Mouse (Mus musculus): ENCODE measurements at regions not wholly inside any gene's neighbourhood (a gene's known extent, or its start where the extent isn't known, plus 50 kb on each side); places are given as distances from the start of the nearest gene placed in this dataset.

DNA sequence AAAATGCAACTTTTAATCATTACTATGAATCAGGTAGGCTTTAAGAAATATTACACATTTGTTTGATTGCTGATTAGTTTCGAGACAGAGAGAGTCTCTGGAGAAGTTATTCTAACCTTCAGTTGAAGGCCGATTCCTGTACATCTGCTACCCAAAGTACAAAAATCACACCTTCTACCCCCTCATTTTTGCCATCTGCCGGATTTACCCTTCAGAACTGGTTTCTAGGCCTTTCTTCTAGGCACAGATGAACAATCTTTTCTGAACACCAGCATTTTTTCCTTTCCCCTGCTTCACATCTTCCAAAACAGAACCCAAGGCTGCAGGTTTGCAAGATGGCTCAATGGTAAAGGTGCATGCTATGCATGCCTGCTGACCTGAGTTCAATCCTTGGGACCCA is 72.8 kb upstream of the Eepd1 start:
- ATAC-seq (replicated peaks; ENCODE audit: low FRiP score) (no peak), DNase-seq (ENCODE audit: low spot score) (no peak)
- no peaks in the 10 kb centered on the region for H3K4me1 ChIP-seq (replicated peaks; ENCODE audit: control insufficient read depth, insufficient read depth, low read length)
- no peak overlapping the region for H3K4me3 ChIP-seq (ENCODE audit: low read depth, low read length)
- H3K4me2 ChIP-seq (ENCODE audit: low read depth, low read length, severe bottlenecking), result no peak overlapping the region
- no peak overlapping the region for H3K27ac ChIP-seq (ENCODE audit: low read depth, low read length)
- H3K9ac ChIP-seq (ENCODE audit: low read length), result no peak overlapping the region
- H3K36me3 ChIP-seq (ENCODE audit: control insufficient read depth, insufficient read depth, low read length), result no peaks in the 10 kb centered on the region
- no peaks in the 10 kb centered on the region for H3K9me3 ChIP-seq (ENCODE audit: control insufficient read depth, low read length)
- WGBS, result 87% methylated on average over 3 of the region's 3 CpGs
- H3K27me3 ChIP-seq (ENCODE audit: control insufficient read depth, insufficient read depth, low read length), result no peaks in the 10 kb centered on the region

DNA sequence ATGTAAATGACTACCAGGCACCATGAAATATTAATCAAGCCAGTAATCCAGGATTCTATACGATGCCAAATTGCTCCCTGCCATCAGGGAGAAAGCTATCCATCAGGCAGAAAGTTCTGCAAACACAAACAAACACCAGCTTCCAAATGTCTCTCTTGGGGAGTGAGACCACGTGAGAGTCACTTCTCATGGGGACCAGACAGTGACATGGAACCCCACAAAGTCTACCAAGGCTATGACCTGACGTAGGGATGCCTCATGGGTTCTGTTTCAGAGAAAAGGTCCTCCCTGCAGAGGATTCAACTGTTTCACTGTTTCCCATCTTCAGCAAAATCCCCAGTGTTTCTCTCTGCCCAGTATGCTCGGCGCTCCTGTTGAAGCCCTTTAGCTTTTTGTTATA is 71.6 kb upstream of the Eepd1 start:
- H3K36me3 ChIP-seq (ENCODE audit: control insufficient read depth, insufficient read depth, low read length), result no peaks in the 10 kb centered on the region
- no peaks in the 10 kb centered on the region for H3K4me1 ChIP-seq (replicated peaks; ENCODE audit: control insufficient read depth, insufficient read depth, low read length)
- no peak overlapping the region for H3K4me3 ChIP-seq (ENCODE audit: low read depth, low read length)
- no peaks in the 10 kb centered on the region for H3K27me3 ChIP-seq (ENCODE audit: control insufficient read depth, insufficient read depth, low read length)
- no peak for DNase-seq (ENCODE audit: low spot score)
- H3K27ac ChIP-seq (ENCODE audit: low read depth, low read length), result no peak overlapping the region
- ATAC-seq (replicated peaks; ENCODE audit: low FRiP score), result no peak
- no peaks in the 10 kb centered on the region for H3K9me3 ChIP-seq (ENCODE audit: control insufficient read depth, low read length)
- no peak overlapping the region for H3K4me2 ChIP-seq (ENCODE audit: low read depth, low read length, severe bottlenecking)
- 84% methylated on average over 5 of the region's 5 CpGs for WGBS
- H3K9ac ChIP-seq (ENCODE audit: low read length), result no peak overlapping the region

DNA sequence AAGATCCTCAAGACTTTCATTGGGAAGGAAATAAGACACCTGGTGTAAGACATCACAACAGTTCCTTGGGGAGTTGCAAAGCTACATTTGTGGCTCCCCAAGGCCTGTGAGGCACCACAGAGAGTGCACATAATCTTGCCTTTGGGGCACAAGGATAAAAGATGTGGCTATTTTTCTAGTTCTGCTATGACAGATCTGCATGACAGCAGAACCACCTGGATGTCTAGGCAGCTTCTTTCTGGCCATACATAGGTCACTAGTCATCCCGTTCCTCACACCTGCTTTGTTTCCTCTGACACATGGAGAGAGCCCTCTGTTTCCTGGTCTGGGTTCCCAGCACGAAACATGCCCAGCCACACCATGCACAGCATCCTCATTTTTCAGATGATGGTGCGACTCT is 67.5 kb upstream of the Eepd1 start:
- Histone ChIP-seq H3K4me3 (ENCODE audit: low read depth, low read length) (no peak overlapping the region), H3K4me1 (replicated peaks; ENCODE audit: control insufficient read depth, insufficient read depth, low read length) (no peaks in the 10 kb centered on the region), H3K4me2 (ENCODE audit: low read depth, low read length, severe bottlenecking) (no peak overlapping the region), H3K9me3 (ENCODE audit: control insufficient read depth, low read length) (no peaks in the 10 kb centered on the region), H3K9ac (ENCODE audit: low read length) (no peak overlapping the region), H3K27me3 (ENCODE audit: control insufficient read depth, insufficient read depth, low read length) (no peaks in the 10 kb centered on the region), H3K27ac (ENCODE audit: low read depth, low read length) (no peak overlapping the region), H3K36me3 (ENCODE audit: control insufficient read depth, insufficient read depth, low read length) (no peaks in the 10 kb centered on the region)
- no peak for ATAC-seq (replicated peaks; ENCODE audit: low FRiP score)
- 80% methylated on average over 3 of the region's 3 CpGs for WGBS
- DNase-seq (ENCODE audit: low spot score), result no peak

DNA sequence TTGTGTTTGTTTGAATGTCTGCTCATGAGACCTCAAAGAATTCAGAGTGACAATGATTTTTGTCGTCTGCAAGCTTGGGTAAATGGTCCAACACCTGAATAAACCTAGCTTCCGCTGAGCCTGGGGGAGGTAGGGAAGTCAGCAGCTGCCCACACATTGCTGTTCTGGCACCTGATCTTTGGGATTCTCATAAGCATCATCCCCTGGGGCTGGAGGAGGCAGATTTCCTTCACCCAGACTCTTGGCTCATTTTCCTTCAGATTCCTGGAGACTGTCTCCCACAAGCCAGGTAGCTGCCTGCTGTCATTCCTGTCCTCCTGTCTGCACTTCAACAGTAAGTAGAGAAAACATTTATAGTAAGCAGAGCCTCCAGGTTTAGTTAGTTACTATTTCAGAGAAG is 67.0 kb upstream of the Eepd1 start:
- Histone ChIP-seq H3K36me3 (ENCODE audit: control insufficient read depth, insufficient read depth, low read length) (no peaks in the 10 kb centered on the region), H3K27me3 (ENCODE audit: control insufficient read depth, insufficient read depth, low read length) (no peaks in the 10 kb centered on the region), H3K27ac (ENCODE audit: low read depth, low read length) (no peak overlapping the region), H3K4me3 (ENCODE audit: low read depth, low read length) (no peak overlapping the region), H3K4me1 (replicated peaks; ENCODE audit: control insufficient read depth, insufficient read depth, low read length) (no peaks in the 10 kb centered on the region), H3K9ac (ENCODE audit: low read length) (no peak overlapping the region), H3K9me3 (ENCODE audit: control insufficient read depth, low read length) (no peaks in the 10 kb centered on the region), H3K4me2 (ENCODE audit: low read depth, low read length, severe bottlenecking) (no peak overlapping the region)
- 81% methylated on average over 2 of the region's 2 CpGs for WGBS
- DNase-seq (ENCODE audit: low spot score) (no peak), ATAC-seq (replicated peaks; ENCODE audit: low FRiP score) (no peak)

DNA sequence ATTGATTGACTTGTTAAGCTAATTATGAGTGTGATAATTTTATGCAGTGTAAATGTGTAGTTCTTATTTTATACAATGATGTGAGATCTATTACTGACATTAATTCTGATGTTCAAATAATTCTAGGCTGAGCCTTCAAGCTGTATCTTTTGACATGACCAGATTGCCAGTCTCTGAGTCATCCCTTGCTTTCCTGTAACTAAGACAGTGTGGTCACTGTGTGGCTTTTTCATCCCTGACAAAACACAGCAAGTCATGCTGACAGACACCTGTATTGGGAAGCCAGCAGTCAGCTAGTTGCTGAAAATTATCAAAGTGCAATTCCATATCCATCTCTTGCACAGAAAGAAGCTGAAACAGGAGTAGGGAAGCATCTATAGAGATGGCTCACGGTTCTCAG is 54.4 kb upstream of the Eepd1 start:
- 85% methylated on average over 1 of the region's 1 CpGs for WGBS
- Histone ChIP-seq H3K27me3 (ENCODE audit: control insufficient read depth, insufficient read depth, low read length) (no peaks in the 10 kb centered on the region), H3K4me2 (ENCODE audit: low read depth, low read length, severe bottlenecking) (no peak overlapping the region), H3K4me3 (ENCODE audit: low read depth, low read length) (no peak overlapping the region), H3K36me3 (ENCODE audit: control insufficient read depth, insufficient read depth, low read length) (no peaks in the 10 kb centered on the region), H3K4me1 (replicated peaks; ENCODE audit: control insufficient read depth, insufficient read depth, low read length) (no peaks in the 10 kb centered on the region), H3K27ac (ENCODE audit: low read depth, low read length) (no peak overlapping the region), H3K9me3 (ENCODE audit: control insufficient read depth, low read length) (no peaks in the 10 kb centered on the region), H3K9ac (ENCODE audit: low read length) (no peak overlapping the region)
- no peak for DNase-seq (ENCODE audit: low spot score)
- ATAC-seq (replicated peaks; ENCODE audit: low FRiP score), result no peak

DNA sequence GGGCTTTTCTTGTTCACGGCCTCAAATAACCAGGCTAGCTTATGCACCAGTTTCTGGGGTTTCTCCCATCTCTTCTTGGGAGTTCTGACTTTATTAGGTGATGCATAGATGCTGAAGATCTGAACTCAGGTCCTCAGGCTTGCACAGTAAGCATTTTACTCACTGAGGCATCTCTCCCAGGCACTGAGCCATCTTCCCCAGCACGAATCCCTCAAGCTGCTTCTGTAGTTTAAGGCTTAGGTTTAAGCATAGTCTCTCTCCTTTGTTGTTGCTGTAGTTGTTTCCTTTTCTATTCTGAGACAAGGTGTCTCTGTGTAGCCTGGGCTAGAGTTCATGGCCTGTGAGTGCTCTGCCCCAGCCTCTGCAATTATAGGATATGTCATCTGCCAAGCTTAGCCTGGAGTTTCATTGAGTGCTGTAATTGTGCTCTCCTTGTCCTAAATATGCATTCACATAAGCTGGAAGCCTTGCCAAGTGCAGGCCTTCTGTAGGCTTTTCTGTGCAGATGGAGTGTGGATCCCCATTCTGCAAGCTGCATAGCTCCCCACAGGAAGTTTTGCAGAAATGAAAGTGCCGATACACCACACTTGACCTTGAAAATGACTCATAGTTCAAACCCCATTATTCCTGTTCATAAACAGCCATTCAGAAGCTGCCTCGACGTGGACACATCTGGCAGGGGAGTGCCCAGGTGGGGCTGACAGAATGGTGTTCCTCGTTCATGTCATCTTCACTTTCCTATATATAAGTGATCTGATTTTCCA is 51.7 kb upstream of the Eepd1 start:
- no peaks in the 10 kb centered on the region for H3K27me3 ChIP-seq (ENCODE audit: control insufficient read depth, insufficient read depth, low read length)
- no peaks in the 10 kb centered on the region for H3K36me3 ChIP-seq (ENCODE audit: control insufficient read depth, insufficient read depth, low read length)
- WGBS, result 83% methylated on average over 6 of the region's 6 CpGs
- no peaks in the 10 kb centered on the region for H3K4me1 ChIP-seq (replicated peaks; ENCODE audit: control insufficient read depth, insufficient read depth, low read length)
- H3K4me2 ChIP-seq (ENCODE audit: low read depth, low read length, severe bottlenecking), result no peak overlapping the region
- no peak overlapping the region for H3K9ac ChIP-seq (ENCODE audit: low read length)
- DNase-seq (ENCODE audit: low spot score) (no peak), ATAC-seq (replicated peaks; ENCODE audit: low FRiP score) (no peak)
- H3K27ac ChIP-seq (ENCODE audit: low read depth, low read length), result no peak overlapping the region
- H3K4me3 ChIP-seq (ENCODE audit: low read depth, low read length), result no peak overlapping the region
- no peaks in the 10 kb centered on the region for H3K9me3 ChIP-seq (ENCODE audit: control insufficient read depth, low read length)
